Mouse (Mus musculus) cerebellum, adult 2 months (tissue): ENCODE results near the gene Alg12.

ENCODE experiments used
- CTCF ChIP-seq: fragments of 200-500 bp; IDR thresholded peaks from 2 replicates; pipeline ENCODE4 v1.5.1; 2011; ENCODE audit warnings: low read depth, mild to moderate bottlenecking, control low read depth, low read length, moderate library complexity, borderline replicate concordance; ENCODE audit not compliant: insufficient read depth
- POLR2A ChIP-seq: fragments of 200-500 bp; IDR thresholded peaks from 2 replicates; pipeline ENCODE4 v1.6.1; 2011; ENCODE audit warnings: low read length, control low read depth, borderline replicate concordance; ENCODE audit not compliant: insufficient read depth

DNA sequence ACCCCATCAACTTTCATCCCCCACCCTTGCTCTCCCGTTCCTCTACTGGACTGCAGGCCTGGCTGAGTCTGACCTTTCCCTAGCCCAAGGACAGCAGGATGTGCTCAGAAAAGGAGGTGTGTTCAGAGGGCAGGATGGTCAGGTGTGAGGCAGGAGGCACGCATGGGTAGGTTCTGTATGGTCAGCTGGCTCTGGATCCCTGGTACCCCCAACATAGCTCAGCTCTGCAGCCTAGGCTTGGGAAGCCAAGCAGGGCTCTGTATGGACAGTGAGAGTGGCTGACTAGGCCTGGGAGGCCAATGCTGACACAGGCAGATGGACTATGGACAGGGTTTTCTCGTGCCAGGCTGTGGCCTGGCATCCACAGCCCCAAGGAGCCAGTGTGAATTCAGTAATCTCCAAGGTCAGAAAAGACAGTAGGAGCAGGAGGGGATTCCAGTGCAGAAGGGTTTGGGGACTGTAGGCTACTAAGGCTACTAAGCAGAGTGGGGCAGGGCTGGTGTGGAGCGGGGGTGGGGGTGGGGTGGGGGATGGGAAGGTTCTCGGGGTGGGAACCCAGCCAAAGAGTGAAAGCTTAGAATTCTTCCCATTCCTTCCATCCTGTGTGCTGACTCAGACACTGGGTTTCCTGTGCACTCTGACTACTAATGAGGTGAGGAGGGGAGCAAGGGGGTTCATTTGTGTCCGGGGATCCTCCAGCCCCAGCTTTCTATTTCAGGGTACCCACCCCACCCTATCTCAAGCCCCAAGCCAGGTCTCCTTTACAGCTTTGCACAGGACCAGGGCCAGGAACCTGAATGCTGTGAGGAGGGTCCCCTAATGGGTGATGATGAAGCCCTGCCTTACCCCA lies 35.2 kb upstream of the Alg12 start:
- no peak for TF ChIP-seq CTCF
- TF ChIP-seq POLR2A, result no peak
